Mouse (Mus musculus) stomach, embryonic 16.5 days (tissue): ENCODE results near the gene Gm7347. TPM values are rescaled to one million over a fixed set of nuclear protein-coding genes. Genes with fewer than 3 reads are reported as not detected.
"Not testable (repeated sequence)": the region's sequence is repeated elsewhere in the genome, so short reads cannot be mapped to it uniquely, and the experiment has no call there.

Experiments
- ATAC-seq: fragments of 200-750 bp; cut with Nextera tagmentation; 2 replicates; pipeline ENCODE4 v1.8.0; 2017; ENCODE audit warnings: moderate number of reproducible peaks, moderate TSS enrichment; ENCODE audit not compliant: insufficient read depth, low FRiP score
- H3K27ac ChIP-seq: fragments of 300-500 bp; sonication (generic); 2 replicates; pipeline ENCODE4 v1.5.1; 2014; ENCODE audit warnings: low read length
- H3K27me3 ChIP-seq: fragments of 300-500 bp; sonication (generic); 2 replicates; pipeline ENCODE4 v1.6.1; 2014; ENCODE audit warnings: low read length, control low read depth, mixed read lengths; ENCODE audit not compliant: control insufficient read depth, insufficient read depth
- H3K36me3 ChIP-seq: fragments of 300-500 bp; sonication (generic); 2 replicates; pipeline ENCODE4 v1.6.1; 2014; ENCODE audit warnings: low read length; ENCODE audit not compliant: control insufficient read depth, insufficient read depth
- H3K4me1 ChIP-seq: fragments of 300-500 bp; sonication (generic); 2 replicates; pipeline ENCODE4 v1.6.1; 2014; ENCODE audit warnings: low read length, control low read depth, mixed read lengths; ENCODE audit not compliant: control insufficient read depth, insufficient read depth
- H3K4me2 ChIP-seq: fragments of 300-500 bp; sonication (generic); 2 replicates; pipeline ENCODE4 v1.6.1; 2014; ENCODE audit warnings: low read depth, low read length, mixed read lengths
- H3K4me3 ChIP-seq: fragments of 300-500 bp; sonication (generic); replicated peaks from 2 replicates; pipeline ENCODE4 v1.5.1; 2014; ENCODE audit warnings: mild to moderate bottlenecking, low read length
- H3K9ac ChIP-seq: fragments of 300-500 bp; sonication (generic); 2 replicates; pipeline ENCODE4 v1.6.1; 2014; ENCODE audit warnings: low read length
- H3K9me3 ChIP-seq: fragments of 300-500 bp; sonication (generic); replicated peaks from 2 replicates; pipeline ENCODE4 v1.6.1; 2016; ENCODE audit warnings: low read length, control low read depth; ENCODE audit not compliant: control insufficient read depth
- WGBS: fragments of 180-500 bp; shearing (Covaris S2); extraction: QIAGEN DNeasy Blood & Tissue Kit; methylation state at CpG from one replicate; pipeline ENCODE4 v1.1.7; 2014; 5-methylcytosine and 5-hydroxymethylcytosine counted together
- polyA plus RNA-seq: library from polyadenylated mRNA; unstranded; fragments of >200 nt; fragmentation: Nextera tagmentation; extraction: Ambion mirVana; gene quantifications from 2 replicates; pipeline ENCODE4 v1.2.1, GENCODE M21; 2015

Gene Gm7347
- polyA plus RNA-seq = not detected in 2 replicates

DNA sequence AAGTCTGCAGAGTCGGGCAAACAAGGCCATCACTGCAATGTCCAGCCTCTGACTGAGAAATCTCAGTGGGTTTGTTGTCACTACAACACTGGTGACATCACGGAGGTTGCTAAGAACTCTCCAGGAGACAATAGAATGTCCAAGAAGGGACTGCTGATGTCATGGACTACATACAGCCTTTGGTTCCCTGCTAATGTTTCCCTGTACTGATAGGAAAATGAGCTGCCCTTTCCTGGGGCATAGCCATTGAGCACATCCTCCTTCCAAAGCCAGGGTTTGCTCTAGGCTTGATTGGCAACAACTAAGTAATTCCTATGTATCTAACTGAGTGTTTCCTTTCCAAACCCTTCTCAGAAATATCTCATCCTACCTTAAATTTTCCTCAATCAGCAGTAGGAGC lies at the start of gene Gm7347:
Gene Gm7347 (minus strand): TSS at position 101 of the 400 bp plus-strand sequence.
- not testable (repeated sequence) for ATAC-seq, H3K27me3 ChIP-seq, H3K27ac ChIP-seq, H3K4me3 ChIP-seq, H3K36me3 ChIP-seq, H3K4me1 ChIP-seq, H3K4me2 ChIP-seq, H3K9me3 ChIP-seq, H3K9ac ChIP-seq
- WGBS = no CpG with 5 or more reads among the region's 2 CpGs

DNA sequence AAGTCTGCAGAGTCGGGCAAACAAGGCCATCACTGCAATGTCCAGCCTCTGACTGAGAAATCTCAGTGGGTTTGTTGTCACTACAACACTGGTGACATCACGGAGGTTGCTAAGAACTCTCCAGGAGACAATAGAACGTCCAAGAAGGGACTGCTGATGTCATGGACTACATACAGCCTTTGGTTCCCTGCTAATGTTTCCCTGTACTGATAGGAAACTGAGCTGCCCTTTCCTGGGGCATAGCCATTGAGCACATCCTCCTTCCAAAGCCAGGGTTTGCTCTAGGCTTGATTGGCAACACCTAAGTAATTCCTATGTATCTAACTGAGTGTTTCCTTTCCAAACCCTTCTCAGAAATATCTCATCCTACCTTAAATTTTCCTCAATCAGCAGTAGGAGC lies 46.9 kb upstream of the Gm7347 start, which contains the start of gene 5031410I06Rik:
Gene 5031410I06Rik (minus strand): TSS at position 101 of the 400 bp plus-strand sequence.
- H3K9me3 ChIP-seq, H3K4me2 ChIP-seq, H3K4me3 ChIP-seq, ATAC-seq, H3K9ac ChIP-seq, H3K36me3 ChIP-seq, H3K27ac ChIP-seq, H3K4me1 ChIP-seq, H3K27me3 ChIP-seq: not testable (repeated sequence)
- no CpG with 5 or more reads among the region's 3 CpGs for WGBS

DNA sequence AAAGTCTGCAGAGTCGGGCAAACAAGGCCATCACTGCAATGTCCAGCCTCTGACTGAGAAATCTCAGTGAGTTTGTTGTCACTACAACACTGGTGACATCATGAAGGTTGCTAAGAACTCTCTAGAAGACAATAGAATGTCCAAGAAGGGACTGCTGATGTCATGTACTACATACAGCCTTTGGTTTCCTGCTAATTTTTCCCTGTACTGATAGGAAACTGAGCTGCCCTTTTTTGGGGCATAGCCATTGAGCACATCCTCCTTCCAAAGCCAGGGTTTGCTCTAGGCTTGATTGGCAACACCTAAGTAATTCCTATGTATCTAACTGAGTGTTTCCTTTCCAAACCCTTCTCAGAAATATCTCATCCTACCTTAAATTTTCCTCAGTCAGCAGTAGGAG lies 30.8 kb upstream of the Gm7347 start, which contains the start of gene Gm10471:
Gene Gm10471 (minus strand): TSS at position 101 of the 400 bp plus-strand sequence.
- 67% methylated on average over 1 of the region's 1 CpGs for WGBS
- not testable (repeated sequence) for H3K27ac ChIP-seq, ATAC-seq

DNA sequence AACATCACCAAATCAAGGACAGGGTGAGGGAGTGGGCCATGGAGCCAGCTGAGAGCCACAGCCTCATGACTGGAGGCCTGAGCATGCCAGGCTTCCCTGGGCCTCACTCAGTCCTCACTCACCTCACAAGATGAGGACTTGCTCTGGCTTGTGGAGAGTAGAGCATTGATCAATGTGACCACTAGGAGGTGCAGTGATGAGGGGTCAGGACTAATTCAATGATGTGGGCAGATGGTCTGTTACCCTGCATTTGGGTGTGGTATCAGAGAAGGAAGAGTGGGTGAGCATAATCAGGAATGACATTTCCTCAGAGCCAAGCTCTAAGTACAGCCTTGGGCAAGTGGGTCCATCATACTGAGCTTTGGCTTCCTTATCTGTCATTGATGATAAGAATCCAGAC lies 20.6 kb upstream of the Gm7347 start:
- H3K4me2 ChIP-seq, ATAC-seq, H3K36me3 ChIP-seq, H3K9ac ChIP-seq, H3K27ac ChIP-seq, H3K4me1 ChIP-seq, H3K27me3 ChIP-seq, H3K4me3 ChIP-seq, H3K9me3 ChIP-seq: not testable (repeated sequence)

More for the DNA sequence above, 30.8 kb upstream of the Gm7347 start, which contains the start of gene Gm10471:
- H3K4me1 ChIP-seq, H3K36me3 ChIP-seq, H3K4me2 ChIP-seq, H3K9ac ChIP-seq, H3K27me3 ChIP-seq, H3K4me3 ChIP-seq, H3K9me3 ChIP-seq: not testable (repeated sequence)

DNA sequence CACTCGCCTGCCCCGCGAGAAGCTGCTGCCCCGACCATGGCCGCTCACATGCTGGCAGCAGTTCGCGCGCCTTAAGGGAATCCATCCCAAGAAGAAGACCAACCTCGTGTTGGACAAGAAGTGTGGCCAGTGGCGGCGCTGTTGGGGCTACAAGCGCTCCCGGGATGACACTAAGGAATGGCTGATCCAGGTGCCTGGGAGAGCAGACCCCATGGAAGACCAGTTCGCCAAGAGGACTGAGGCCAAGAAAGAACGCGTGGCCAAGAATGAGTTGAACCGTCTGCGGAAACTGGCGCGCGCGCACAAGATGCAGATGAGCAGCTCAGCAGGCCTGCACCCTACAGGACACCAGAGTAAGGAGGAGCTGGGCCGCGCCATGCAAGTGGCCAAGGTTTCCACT lies 12.3 kb upstream of the Gm7347 start:
- Histone ChIP-seq H3K4me2 (no peak overlapping the region), H3K27ac (no peak overlapping the region)
- ATAC-seq = no peak

DNA sequence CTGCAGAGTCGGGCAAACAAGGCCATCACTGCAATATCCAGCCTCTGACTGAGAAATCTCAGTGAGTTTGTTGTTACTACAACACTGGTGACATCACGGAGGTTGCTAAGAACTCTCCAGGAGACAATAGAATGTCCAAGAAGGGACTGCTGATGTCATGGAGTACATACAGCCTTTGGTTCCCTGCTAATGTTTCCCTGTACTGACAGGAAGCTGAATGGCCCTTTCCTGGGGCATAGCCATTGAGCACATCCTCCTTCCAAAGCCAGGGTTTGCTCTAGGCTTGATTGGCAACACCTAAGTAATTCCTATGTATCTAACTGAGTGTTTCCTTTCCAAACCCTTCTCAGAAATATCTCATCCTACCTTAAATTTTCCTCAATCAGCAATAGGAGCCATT lies 18.9 kb downstream of the Gm7347 start, which contains the start of gene Speer4a:
Gene Speer4a (minus strand): TSS at position 101 of the 400 bp plus-strand sequence.
- H3K4me3 ChIP-seq, H3K27ac ChIP-seq, H3K4me1 ChIP-seq, H3K9ac ChIP-seq, H3K27me3 ChIP-seq, H3K4me2 ChIP-seq, ATAC-seq, H3K36me3 ChIP-seq, H3K9me3 ChIP-seq: not testable (repeated sequence)
- WGBS = 67% methylated on average over 2 of the region's 2 CpGs

More for the DNA sequence above, 12.3 kb upstream of the Gm7347 start:
- WGBS = 88% methylated on average over 24 of the region's 24 CpGs
- Histone ChIP-seq H3K4me3 (no peak overlapping the region), H3K27me3 (no peaks in the 10 kb centered on the region), H3K4me1 (no peaks in the 10 kb centered on the region), H3K9ac (no peak overlapping the region), H3K36me3 (no peaks in the 10 kb centered on the region), H3K9me3 (no peaks in the 10 kb centered on the region)

DNA sequence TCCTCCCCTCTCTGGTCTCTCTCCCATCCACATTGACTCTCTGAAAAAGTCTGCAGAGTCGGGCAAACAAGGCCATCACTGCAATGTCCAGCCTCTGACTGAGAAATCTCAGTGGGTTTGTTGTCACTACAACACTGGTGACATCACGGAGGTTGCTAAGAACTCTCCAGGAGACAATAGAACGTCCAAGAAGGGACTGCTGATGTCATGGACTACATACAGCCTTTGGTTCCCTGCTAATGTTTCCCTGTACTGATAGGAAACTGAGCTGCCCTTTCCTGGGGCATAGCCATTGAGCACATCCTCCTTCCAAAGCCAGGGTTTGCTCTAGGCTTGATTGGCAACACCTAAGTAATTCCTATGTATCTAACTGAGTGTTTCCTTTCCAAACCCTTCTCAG lies 35.6 kb downstream of the Gm7347 start, which contains the start of gene Gm5862:
Gene Gm5862 (minus strand): TSS at position 101 of the 400 bp plus-strand sequence.
- H3K9me3 ChIP-seq, H3K27me3 ChIP-seq, H3K4me3 ChIP-seq, H3K9ac ChIP-seq, H3K4me2 ChIP-seq, H3K27ac ChIP-seq, H3K36me3 ChIP-seq, H3K4me1 ChIP-seq, ATAC-seq: not testable (repeated sequence)
- WGBS = no CpG with 5 or more reads among the region's 3 CpGs

DNA sequence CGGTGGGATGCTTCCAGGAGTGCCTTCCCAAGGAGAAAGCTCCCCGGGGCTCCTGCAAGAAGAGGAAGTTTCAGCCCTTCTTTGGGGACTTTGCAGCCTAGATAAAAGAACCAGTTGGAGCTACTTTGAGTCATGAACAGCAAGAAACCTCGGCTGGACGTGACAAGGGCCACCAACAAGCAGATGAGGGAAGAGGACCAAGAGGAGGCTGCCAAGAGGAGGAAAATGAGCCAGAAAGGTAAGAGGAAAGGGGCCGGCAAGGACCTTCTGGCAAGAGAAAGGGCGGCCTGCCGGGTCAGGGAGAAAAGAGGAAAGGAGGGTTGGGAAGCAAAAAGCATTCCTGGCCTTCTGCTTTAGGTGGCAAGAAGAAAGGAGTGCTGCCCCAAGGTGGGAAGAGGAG lies 50.7 kb downstream of the Gm7347 start:
- not testable (repeated sequence) for H3K36me3 ChIP-seq, H3K27me3 ChIP-seq, H3K27ac ChIP-seq, H3K4me2 ChIP-seq, H3K9me3 ChIP-seq, H3K9ac ChIP-seq, H3K4me3 ChIP-seq, H3K4me1 ChIP-seq
- ATAC-seq = 0 out of 2 replicates have a peak, but pooled peaks have one; percentile 7
- WGBS = 59% methylated on average over 6 of the region's 7 CpGs

DNA sequence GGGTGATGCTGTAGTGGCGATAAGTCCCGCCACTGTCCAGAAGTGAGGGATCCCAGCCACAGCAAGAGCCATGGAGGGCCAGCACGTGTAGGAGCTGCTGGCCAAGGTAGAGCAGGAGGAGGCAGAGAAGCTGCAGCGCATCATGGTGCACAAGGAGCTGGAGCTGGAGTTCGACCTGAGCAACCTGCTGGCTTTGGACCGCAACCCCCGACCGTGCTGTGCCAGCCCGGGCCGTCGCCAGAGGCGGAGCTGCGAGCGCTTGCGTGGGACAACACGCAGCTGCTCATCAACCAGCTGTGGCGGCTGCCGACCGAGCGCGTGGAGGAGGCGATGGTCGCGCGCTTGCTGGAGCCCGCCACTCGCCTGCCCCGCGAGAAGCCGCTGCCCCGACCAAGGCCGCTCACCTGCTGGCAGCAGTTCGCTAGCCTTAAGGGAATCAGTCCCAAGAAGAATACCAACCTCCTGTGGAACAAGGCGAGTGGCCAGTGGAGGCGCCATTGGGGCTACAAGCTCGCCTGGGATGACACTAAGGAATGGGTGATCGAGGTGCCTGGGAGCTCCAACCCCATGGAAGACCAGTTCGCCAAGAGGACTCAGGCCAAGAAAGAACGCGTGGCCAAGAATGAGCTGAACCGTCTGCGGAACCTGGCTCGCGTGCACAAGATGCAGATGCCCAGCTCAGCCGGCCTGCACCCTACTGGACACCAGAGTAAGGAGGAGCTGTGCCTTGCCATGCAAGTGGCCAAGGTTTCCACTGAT lies 51.3 kb downstream of the Gm7347 start:
- Histone ChIP-seq H3K4me2 (peak overlapping the region; percentile 43), H3K4me3 (peak overlapping the region; percentile 26)
- H3K4me1 ChIP-seq, H3K9ac ChIP-seq, H3K9me3 ChIP-seq, H3K27ac ChIP-seq, H3K27me3 ChIP-seq, H3K36me3 ChIP-seq: not testable (repeated sequence)
- WGBS = 13% methylated on average over 44 of the region's 45 CpGs
- ATAC-seq = peak; percentile 82
